Mouse (Mus musculus) cerebellum, adult (tissue): Measurements from ENCODE around the gene Gm9936.
"Not testable (repeated sequence)": the region's sequence is repeated elsewhere in the genome, so short reads cannot be mapped to it uniquely, and the experiment has no call there.

Source experiments
- ATAC-seq: cut with Nextera tagmentation; 2 replicates; pipeline ENCODE4 v1.9.2; 2017; ENCODE audit warnings: mild to moderate bottlenecking, moderate library complexity, mixed read lengths; ENCODE audit not compliant: insufficient number of reproducible peaks, low FRiP score, low TSS enrichment

Gene Gm9936

GRCm38 (mm10) chr5:114842155-114842554 is 16.3 kb downstream of the Gm9936 start:
- ATAC-seq: not testable (repeated sequence)

GRCm38 (mm10) chr5:114840481-114840880 is 18.0 kb downstream of the Gm9936 start:
- not testable (repeated sequence) for ATAC-seq

GRCm38 (mm10) chr5:114836886-114837285 is 21.6 kb downstream of the Gm9936 start:
- ATAC-seq: no peak

GRCm38 (mm10) chr5:114829740-114830139 is 28.7 kb downstream of the Gm9936 start:
- ATAC-seq: no peak

GRCm38 (mm10) chr5:114827427-114827826 is 31.1 kb downstream of the Gm9936 start:
- no peak for ATAC-seq

- ATAC-seq: peak; percentile 74; the same call in 1 of the 2 replicates
Measured at GRCm38 (mm10) chr5:114825978-114826691, 32.3 kb downstream of the Gm9936 start.

- ATAC-seq: no peak
Measured at GRCm38 (mm10) chr5:114824197-114824596, 34.3 kb downstream of the Gm9936 start.

GRCm38 (mm10) chr5:114822796-114823688 is 35.4 kb downstream of the Gm9936 start, which contains the start of gene 1500011B03Rik:
1500011B03Rik (minus strand) TSS chr5:114823468.
- peak; percentile 68 for ATAC-seq

- ATAC-seq: no peak
Measured at GRCm38 (mm10) chr5:114818124-114818523, 40.4 kb downstream of the Gm9936 start.

- no peak for ATAC-seq
Measured at GRCm38 (mm10) chr5:114816599-114816998, 41.9 kb downstream of the Gm9936 start.

GRCm38 (mm10) chr5:114813525-114814181 is 44.8 kb downstream of the Gm9936 start:
- ATAC-seq: peak; percentile 91

GRCm38 (mm10) chr5:114809826-114810225 is 48.7 kb downstream of the Gm9936 start:
- ATAC-seq: no peak

GRCm38 (mm10) chr5:114809181-114809756 is 49.2 kb downstream of the Gm9936 start:
- no peak for ATAC-seq

GRCm38 (mm10) chr5:114808385-114808784 is 50.1 kb downstream of the Gm9936 start:
- no peak for ATAC-seq

GRCm38 (mm10) chr5:114807893-114808292 is 50.6 kb downstream of the Gm9936 start:
- ATAC-seq: no peak

GRCm38 (mm10) chr5:114807468-114807867 is 51.0 kb downstream of the Gm9936 start:
- no peak for ATAC-seq

GRCm38 (mm10) chr5:114807063-114807462 is 51.4 kb downstream of the Gm9936 start:
- no peak for ATAC-seq

GRCm38 (mm10) chr5:114806636-114807035 is 51.8 kb downstream of the Gm9936 start:
- no peak for ATAC-seq
